Mouse (Mus musculus) cerebellum, adult 2 months (tissue): ENCODE measurements around the gene Atp1a2. TPM values are rescaled to one million over a fixed set of nuclear protein-coding genes. Genes with fewer than 3 reads are reported as not detected.
A peak's percentile ranks its signal among the peaks of the same experiment; 100 is the strongest.

Experiments used
- DNase-seq, 2 experiments: peaks; one replicate each; pipeline ENCODE4 v3.0.0; 2021
- H3K27ac ChIP-seq: fragments of 200-500 bp; 2 replicates; pipeline ENCODE4 v1.5.1; 2012; ENCODE audit warnings: low read length, control low read depth, inconsistent platforms; ENCODE audit not compliant: insufficient read depth
- H3K27me3 ChIP-seq: fragments of 200-500 bp; 2 replicates; pipeline ENCODE4 v1.6.1; 2012; ENCODE audit warnings: inconsistent platforms, mild to moderate bottlenecking, low read length, moderate library complexity; ENCODE audit not compliant: control insufficient read depth, insufficient read depth
- H3K4me1 ChIP-seq: fragments of 200-500 bp; 2 replicates; pipeline ENCODE4 v1.6.1; 2011; ENCODE audit warnings: low read length; ENCODE audit not compliant: control insufficient read depth, insufficient read depth
- H3K4me3 ChIP-seq: fragments of 200-500 bp; replicated peaks from 2 replicates; pipeline ENCODE3; 2011; ENCODE audit warnings: mild to moderate bottlenecking, low read depth, low read length, control low read depth; ENCODE audit not compliant: insufficient read depth
- CTCF ChIP-seq: fragments of 200-500 bp; IDR thresholded peaks from 2 replicates; pipeline ENCODE4 v1.5.1; 2011; ENCODE audit warnings: low read depth, mild to moderate bottlenecking, control low read depth, low read length, moderate library complexity, borderline replicate concordance; ENCODE audit not compliant: insufficient read depth
- POLR2A ChIP-seq: fragments of 200-500 bp; IDR thresholded peaks from 2 replicates; pipeline ENCODE4 v1.6.1; 2011; ENCODE audit warnings: low read length, control low read depth, borderline replicate concordance; ENCODE audit not compliant: insufficient read depth
- WGBS: fragments of 180-500 bp; shearing (Covaris S2); methylation state at CpG from one replicate; pipeline ENCODE4 v1.1.7; 2018; 5-methylcytosine and 5-hydroxymethylcytosine counted together
- polyA plus RNA-seq: library from polyadenylated mRNA; depleted of rRNA; stranded (reverse); fragments of >200 nt; gene quantifications from 2 replicates; pipeline ENCODE4 v1.2.3, GENCODE M21; 2012

Gene Atp1a2
- polyA plus RNA-seq, 1 experiment, result 584 TPM

- no peak for TF ChIP-seq CTCF
- TF ChIP-seq POLR2A, result no peak; the same call in 1 of the 2 replicates
- H3K4me1 ChIP-seq, result peaks cover 4% of the 10 kb centered on the region; the same call in 1 of the 2 replicates
- no peaks in the 10 kb centered on the region for H3K27me3 ChIP-seq
- H3K4me3 ChIP-seq, result peak within 1 kb of the TSS; percentile 59
- 2% methylated on average over 38 of the region's 38 CpGs for WGBS
- H3K27ac ChIP-seq, result peak within 1 kb of the TSS; percentile 67; the same call in 1 of the 2 replicates
- DNase-seq, result peak; percentile 82 to 85
Measured at GRCm38 (mm10) chr1:172340729-172341321, 43.0 kb upstream of the Atp1a2 start, which contains the start of gene Kcnj10. Kcnj10 (plus strand) TSS chr1:172341210.

DNA sequence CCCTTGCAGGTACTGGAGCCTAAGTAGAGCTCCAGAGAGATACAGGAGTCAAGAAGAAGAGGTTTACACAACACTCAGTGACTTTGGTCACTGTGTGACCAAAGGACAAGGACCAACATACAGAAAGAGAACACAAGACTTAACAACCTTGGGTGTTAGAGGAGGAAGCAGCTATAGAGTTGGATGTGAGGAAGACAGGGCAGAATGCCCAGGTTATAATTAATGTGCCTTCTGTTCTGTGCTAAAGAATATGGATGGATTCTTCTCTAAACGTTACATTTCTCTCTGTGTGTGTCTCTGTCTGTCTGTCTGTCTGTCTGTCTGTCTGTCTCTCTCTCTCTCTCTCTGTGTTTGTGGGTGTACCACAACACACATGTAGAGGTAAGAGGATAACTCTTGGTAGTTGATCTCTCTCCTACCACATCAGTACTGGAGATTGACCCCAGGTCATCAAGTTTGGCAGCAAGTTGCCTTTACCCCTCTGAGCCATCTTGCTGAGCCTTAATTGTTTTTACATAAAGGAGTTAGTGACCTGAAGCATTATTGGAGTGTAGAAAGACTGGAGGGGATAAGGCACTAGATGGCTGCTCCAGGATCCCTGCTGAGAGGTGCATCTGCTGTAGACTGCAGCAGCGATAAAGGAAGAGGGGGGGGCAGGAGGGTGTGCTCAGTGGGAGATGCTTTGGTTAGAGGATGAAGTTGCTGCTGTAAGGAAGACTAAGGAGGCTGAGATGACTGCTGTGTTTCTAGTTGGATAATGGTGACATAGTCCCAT is 39.7 kb upstream of the Atp1a2 start:
- WGBS, result 4% methylated on average over 2 of the region's 2 CpGs
- TF ChIP-seq POLR2A (no peak), CTCF (no peak)
- Histone ChIP-seq H3K4me1 (peaks cover 4% of the 10 kb centered on the region; the same call in 1 of the 2 replicates), H3K27ac (peak overlapping the region; percentile 66), H3K27me3 (no peaks in the 10 kb centered on the region), H3K4me3 (no peak overlapping the region)
- peak; percentile 75 to 84 for DNase-seq

GRCm38 (mm10) chr1:172335804-172336203 is 37.9 kb upstream of the Atp1a2 start:
- 85% methylated on average over 15 of the region's 15 CpGs for WGBS
- H3K27ac ChIP-seq, result no peak overlapping the region
- H3K27me3 ChIP-seq, result no peaks in the 10 kb centered on the region
- H3K4me1 ChIP-seq, result peaks cover 12% of the 10 kb centered on the region; the same call in 1 of the 2 replicates
- no peak overlapping the region for H3K4me3 ChIP-seq
- DNase-seq, result no peak
- TF ChIP-seq CTCF, result no peak
- TF ChIP-seq POLR2A, result no peak

GRCm38 (mm10) chr1:172333512-172333911 is 35.6 kb upstream of the Atp1a2 start:
- TF ChIP-seq CTCF (peak; percentile 58; the same call in 1 of the 2 replicates), POLR2A (no peak)

DNA sequence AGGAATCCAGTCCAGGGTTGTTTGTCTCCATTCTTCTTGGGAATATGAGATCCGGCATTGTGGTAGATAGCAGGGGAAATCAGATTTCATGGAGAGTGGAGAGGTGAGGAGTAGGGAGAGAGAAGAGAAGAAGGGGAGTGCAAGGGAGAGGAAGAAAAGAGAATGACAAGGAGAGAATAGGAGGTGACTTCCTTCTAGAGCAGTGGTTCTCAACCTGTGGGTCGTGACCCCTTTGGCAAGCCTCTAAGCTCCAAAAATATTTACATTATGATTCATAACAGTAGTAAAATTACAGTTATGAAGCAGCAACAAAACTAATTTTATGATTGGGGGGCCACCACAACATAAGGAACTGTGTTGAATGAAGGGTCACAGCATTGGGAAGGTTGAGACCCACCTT is 35.1 kb upstream of the Atp1a2 start:
- Histone ChIP-seq H3K27me3 (no peaks in the 10 kb centered on the region), H3K27ac (no peak overlapping the region), H3K4me1 (peaks cover 22% of the 10 kb centered on the region), H3K4me3 (no peak overlapping the region)
- TF ChIP-seq CTCF, result no peak
- no peak for TF ChIP-seq POLR2A
- WGBS, result 96% methylated on average over 2 of the region's 2 CpGs
- no peak for DNase-seq

More at GRCm38 (mm10) chr1:172333512-172333911, 35.6 kb upstream of the Atp1a2 start:
- WGBS, result 31% methylated on average over 3 of the region's 3 CpGs
- H3K4me3 ChIP-seq, result no peak overlapping the region
- no peaks in the 10 kb centered on the region for H3K27me3 ChIP-seq
- H3K4me1 ChIP-seq, result peaks cover 22% of the 10 kb centered on the region
- no peak overlapping the region for H3K27ac ChIP-seq
- peak; percentile 33 to 43 for DNase-seq

DNA sequence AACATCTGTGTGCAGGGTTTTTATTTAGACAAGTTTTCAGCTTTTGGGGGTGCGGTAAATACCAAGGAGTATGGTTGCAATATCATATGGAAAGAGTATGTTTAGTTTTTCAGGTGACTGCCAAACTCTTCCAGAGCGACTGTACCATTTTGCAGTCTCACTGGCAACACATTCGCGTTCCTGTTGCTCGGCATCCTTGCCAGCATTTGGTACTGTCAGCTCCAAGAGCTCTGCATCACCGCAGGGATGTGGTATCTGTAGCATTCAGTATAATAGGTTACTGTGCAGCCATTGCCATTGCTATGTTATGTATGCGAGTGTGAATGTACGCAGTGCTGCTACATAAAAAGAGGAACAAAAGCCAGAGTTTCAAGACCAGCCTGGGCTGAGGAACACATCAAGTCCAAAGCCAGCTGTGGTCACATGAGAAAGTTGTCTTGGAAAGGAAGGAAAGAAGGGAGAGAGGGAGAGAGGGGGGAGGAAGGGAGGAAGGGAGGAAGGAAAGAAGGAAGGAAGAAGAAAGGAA is 33.6 kb upstream of the Atp1a2 start:
- no peaks in the 10 kb centered on the region for H3K27me3 ChIP-seq
- TF ChIP-seq POLR2A (no peak), CTCF (no peak)
- 0 out of 2 replicates have a peak overlapping the region, but pooled peaks have one; percentile 46 for H3K27ac ChIP-seq
- peak; percentile 39 to 67 for DNase-seq
- WGBS, result 22% methylated on average over 8 of the region's 8 CpGs
- no peak overlapping the region for H3K4me3 ChIP-seq
- peaks cover 19% of the 10 kb centered on the region for H3K4me1 ChIP-seq

DNA sequence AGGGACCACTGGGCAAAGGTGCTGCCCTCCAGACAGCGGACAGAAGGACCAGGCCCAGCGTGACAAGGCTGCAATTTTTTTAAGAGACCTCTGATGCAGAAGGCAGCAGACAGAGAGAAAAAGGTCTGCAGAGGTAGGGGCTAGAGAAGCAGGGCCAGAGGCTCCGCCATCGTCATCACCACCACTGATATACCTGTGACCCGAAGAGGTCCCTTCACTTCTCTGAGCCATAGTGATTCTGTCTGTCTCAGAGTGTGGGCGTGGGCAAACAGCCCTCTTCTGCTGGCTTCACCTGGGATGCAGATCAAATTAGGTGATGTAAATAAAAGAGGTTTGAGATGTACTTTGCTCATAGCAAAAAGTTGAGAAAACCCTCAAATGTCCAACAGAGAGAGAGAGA is 31.8 kb upstream of the Atp1a2 start:
- no peak for TF ChIP-seq CTCF
- TF ChIP-seq POLR2A, result no peak
- DNase-seq, result no peak
- no peaks in the 10 kb centered on the region for H3K27me3 ChIP-seq
- H3K4me3 ChIP-seq, result peak overlapping the region; percentile 98
- H3K4me1 ChIP-seq, result peaks cover 28% of the 10 kb centered on the region
- 19% methylated on average over 6 of the region's 6 CpGs for WGBS
- H3K27ac ChIP-seq, result peak overlapping the region; percentile 98

DNA sequence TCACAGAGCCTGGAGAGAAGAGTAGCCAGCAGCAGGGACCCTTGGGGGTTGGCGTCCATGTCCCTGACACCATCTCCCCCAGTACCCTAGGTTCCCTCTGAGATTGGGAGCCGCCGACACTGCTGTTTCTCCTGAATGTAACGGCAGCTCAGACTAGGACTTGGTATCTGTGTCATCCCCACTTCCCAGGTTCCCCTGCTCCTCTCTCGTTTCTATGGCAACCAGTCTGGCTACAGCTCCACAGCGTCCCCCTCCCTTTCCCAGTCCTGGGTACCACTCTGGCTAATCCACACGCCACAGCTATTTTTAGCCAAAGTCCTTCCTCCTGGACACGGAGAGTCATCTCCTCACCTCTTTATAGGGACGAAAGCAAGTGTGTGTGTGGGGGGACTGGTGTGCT is 31.3 kb upstream of the Atp1a2 start, which contains the start of gene Kcnj9:
Gene Kcnj9, minus strand, starts transcription at position 188 of the 400 bp plus-strand sequence.
- no peak for TF ChIP-seq CTCF
- peak; percentile 91; the same call in 1 of the 2 replicates for TF ChIP-seq POLR2A
- 3% methylated on average over 9 of the region's 9 CpGs for WGBS
- Histone ChIP-seq H3K4me3 (peak within 1 kb of the TSS; percentile 98), H3K27ac (peak within 1 kb of the TSS; percentile 98), H3K4me1 (peaks cover 30% of the 10 kb centered on the region), H3K27me3 (no peaks in the 10 kb centered on the region)
- DNase-seq, result peak; percentile 90 to 99
